Mouse (Mus musculus): ENCODE results near the gene Zfp330.

Gene Zfp330

DNA sequence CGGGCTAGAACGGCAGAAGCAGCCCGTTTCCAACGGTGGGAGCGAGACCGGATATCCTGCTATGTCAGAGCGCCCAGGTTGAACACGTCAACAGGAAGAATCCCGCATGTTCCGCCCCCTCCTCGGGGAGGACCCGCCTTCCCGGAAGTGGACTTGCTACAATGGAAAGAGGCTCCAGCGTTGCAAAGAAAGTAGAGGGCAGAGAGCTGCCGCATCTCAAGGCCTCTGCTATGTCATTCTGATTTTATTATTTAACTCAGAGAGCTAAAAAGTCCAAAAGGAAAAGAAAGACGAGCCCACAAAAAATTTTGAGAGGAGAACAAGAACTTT lies at the start of gene Zfp330:
TSS of gene Zfp330 (minus strand) at position 68 of the 330 bp plus-strand sequence.
- peak; percentile 96 for DNase-seq (ENCODE audit: low spot score)

DNA sequence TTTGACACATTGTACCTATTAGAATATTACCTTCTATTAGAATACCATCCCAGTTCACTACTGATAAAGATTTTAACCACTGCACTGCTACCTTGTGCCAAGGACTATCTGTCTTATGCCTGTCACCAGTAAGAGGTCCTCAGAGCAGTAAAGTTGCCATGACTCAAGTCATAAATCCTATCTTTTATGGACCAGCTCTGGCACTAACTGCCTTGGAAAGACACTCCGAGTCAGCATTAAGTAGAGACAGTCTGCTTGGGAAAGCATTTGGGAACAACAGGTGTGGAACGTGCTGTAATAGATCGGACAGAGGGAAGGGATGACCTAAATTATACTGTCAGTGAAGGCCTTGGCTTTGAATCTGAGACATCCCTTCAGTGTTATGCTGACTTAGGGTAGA lies 4.0 kb upstream of the Zfp330 start:
- no peak for DNase-seq (ENCODE audit: low spot score)

DNA sequence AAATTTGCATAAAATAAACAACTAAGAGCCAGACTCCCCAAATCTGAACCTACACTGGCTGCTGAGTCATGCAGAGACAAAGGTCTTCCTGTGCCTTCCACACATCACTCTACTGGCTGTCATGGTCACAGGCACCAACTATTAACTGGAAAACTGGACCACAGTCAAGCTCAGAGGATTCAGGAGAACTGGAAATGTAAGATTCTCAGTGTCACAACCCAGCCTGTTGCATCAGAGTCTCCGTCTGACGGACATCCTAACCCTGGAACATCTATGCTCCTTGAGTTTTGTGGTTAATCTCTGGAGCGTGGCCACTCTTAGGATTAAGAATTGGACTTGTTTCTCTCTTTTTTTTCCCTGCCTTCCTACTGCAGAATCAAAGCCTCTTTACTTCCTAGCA lies 3.4 kb upstream of the Zfp330 start:
- DNase-seq (ENCODE audit: low spot score), result no peak

DNA sequence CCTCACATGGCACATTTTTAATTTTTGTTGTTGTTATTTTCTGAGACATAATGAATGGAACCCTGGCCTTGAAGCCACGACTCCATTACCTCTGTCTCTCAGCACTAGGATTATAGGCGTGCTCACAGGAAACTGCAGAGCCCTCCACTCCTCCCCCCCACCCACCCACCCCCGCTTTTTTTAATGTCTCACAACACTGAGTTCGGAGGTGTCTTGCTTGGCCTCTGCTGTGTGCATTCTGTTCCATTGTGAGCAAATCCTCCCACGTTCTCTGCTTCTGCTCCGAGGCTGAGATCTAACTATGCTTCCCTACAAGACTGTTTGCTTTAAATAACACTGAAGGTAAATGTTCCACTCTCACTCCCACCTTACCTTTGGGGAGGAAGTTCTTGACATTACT lies 522 bp upstream of the Zfp330 start:
- DNase-seq (ENCODE audit: low spot score), result no peak

DNA sequence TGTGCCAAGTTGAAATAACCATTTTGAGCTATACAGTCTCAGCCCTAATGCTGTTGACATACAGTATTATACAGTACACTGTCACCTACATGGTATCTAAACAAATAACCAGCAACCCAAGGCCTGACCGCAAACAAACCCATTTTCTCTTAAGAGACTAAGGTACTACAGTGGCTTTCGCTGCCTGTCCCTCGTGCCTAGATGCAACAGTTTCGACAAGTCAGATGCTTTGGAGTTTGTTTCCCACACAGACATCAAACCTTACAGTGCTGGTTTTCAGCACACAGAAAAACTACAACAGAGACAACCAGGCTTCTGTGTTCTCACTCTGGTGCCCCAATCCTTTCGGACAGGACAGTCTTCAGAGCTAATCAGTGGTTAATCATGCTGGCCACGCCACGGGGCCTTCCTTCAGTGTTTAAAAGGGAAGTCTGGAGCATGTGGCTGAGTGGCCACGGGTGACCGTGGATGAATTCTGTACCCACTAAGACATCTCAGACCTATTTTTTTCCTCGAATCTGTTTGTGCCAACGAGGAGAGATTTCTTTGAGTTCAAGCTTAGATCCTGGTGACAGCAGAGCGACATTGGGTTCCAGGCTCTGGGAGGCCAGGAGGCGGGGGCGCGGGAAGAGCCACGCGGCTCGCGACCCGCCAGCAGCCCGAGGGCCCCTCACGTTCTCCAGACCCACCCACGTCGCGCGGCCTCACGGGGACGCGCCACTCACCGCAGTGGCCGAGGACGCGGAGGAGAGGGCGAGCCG lies 448 bp downstream of the Zfp330 start:
- no peak for DNase-seq (ENCODE audit: low spot score)

DNA sequence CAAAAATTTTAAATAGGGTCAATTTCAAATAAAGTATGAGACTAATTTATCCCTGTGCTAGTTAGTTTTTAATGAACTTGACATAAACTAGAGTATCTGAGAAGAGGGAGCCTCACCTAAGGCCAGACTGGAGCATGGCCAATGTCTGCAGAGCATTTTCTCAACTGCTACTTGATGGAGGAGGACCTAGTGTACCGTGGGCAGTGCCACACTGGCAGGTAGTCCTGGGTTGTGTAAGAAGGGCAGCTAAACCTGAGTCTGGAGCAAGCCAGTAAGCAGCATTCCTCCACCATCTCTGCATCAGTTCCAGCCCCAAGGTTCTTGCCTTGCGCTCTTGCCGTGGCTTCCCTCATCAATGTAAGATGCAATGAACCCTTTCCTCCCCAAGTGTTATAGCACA lies 3.1 kb downstream of the Zfp330 start:
- DNase-seq (ENCODE audit: low spot score), result no peak

DNA sequence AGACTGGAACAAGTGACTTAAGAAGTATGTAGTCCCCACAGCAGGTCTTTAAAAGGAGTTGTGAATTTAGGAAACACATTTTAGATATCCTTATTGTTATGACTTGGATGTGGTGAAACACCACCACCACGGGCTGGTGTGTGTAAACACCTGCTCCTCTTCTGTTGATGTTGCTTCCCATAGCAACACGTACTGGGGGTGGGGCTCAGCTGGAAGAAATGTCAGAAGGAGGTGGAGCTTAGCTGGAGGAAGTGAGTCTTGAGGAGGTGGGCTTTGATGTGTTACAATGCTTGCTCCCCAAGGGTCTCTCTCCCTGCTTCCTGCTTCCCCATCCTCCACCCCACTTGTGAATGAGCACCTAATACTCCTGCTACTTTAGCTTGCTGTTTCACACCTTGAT lies 14.9 kb downstream of the Zfp330 start:
- DNase-seq (ENCODE audit: low spot score), result no peak

DNA sequence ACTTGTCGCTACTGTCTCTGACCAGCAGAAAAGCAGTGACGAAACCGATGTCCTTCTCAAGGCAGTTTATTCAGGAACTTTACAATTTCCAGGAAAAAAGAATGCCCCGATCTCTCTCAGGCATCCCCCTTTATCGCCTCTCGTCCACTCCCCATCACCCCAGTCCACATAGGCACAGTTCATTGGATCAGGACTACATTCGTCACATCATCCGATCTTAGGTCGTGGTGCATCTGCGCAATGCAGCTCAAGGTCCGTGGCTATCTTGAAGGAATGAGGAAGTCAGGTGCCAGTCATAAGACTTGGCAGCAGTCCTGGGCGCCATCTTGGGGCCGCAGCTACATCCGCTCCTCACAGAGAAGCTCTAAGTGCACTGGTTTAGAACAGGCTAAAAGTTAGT lies 19.0 kb downstream of the Zfp330 start:
- no peak for DNase-seq (ENCODE audit: low spot score)

DNA sequence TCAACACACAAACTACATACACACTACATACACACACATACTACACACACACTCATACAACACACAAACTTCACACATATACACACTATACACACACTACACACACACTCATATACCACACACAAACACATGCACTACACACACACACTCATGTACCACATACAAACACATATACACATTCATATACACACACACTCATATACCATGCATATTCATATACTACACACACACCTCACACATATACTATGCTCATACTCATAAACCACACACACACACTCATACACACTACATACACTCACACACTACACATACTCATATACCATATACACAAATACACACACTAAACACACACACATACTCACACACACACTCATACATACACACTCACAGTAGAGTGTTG lies 27.3 kb downstream of the Zfp330 start:
- DNase-seq (ENCODE audit: low spot score), result no peak

DNA sequence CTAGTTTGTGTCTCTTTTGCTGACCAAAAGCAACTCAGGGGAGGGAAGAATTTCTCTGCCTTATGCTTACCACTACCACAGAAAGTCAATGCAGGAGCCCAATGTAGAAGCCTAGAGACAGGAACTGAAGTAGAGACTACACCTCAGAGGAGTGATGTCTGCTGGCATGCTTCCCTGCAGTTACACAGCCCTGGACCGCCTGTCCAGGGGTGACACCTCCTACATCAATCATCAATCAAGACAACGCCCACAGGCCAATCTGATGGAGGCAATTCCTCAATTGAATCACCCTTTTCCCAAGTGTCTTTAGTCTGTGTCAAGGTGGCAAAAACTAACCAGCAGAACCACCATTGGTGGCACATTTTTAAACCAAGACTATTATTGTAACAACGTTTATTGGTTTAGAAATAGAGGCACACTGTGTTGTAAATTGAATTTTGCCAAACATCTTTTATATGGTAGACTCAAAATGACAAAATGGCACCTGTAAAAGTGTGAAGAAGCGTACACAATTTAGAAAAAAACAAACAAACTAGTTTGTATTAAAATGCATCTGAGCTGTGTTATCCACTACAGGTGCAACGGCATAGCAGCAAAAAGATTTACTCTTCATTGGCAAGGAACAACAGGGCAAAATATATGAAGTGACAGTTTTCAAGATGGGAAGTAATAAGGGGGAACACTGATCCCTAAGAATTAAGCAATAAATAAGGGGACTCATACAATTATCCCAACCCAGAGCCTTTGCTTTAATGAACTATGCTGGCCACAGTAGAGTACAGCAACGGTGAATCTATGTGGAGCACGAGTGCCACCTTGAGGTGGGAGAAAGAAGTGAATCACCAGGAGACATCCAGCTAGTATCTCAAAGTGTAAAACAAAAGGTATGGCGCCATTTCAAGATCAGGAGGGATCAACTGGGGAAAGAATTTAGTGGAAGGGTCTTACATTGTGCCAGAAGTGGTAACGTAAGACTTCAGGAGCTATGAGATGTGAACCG lies 29.8 kb downstream of the Zfp330 start:
- DNase-seq (ENCODE audit: low spot score), result peak; percentile 82

All from embryo, embryonic 10.5 days (tissue).